Mouse (Mus musculus) kidney, embryonic 14.5 days (tissue): ENCODE measurements around the gene Macrod2. TPM values are rescaled to one million over a fixed set of nuclear protein-coding genes. Genes with fewer than 3 reads are reported as not detected.

Experiments used
- ATAC-seq: fragments of 200-750 bp; cut with Nextera tagmentation; 2 replicates; pipeline ENCODE4 v1.8.0; 2017; ENCODE audit warnings: moderate number of reproducible peaks, mild to moderate bottlenecking, moderate TSS enrichment, moderate library complexity; ENCODE audit not compliant: low FRiP score, low TSS enrichment
- H3K27ac ChIP-seq: fragments of 300-500 bp; sonication (generic); 2 replicates; pipeline ENCODE4 v1.5.1; 2014; ENCODE audit warnings: low read depth, mild to moderate bottlenecking, low read length, moderate library complexity, mixed read lengths
- H3K27me3 ChIP-seq: fragments of 300-500 bp; sonication (generic); 2 replicates; pipeline ENCODE4 v1.6.1; 2014; ENCODE audit warnings: mild to moderate bottlenecking, low read length; ENCODE audit not compliant: control insufficient read depth, insufficient read depth
- H3K36me3 ChIP-seq: fragments of 300-500 bp; sonication (generic); 2 replicates; pipeline ENCODE4 v1.6.1; 2014; ENCODE audit warnings: low read length, mixed read lengths; ENCODE audit not compliant: control insufficient read depth, insufficient read depth
- H3K4me1 ChIP-seq: fragments of 300-500 bp; sonication (generic); 2 replicates; pipeline ENCODE4 v1.6.1; 2014; ENCODE audit warnings: low read length, mixed read lengths; ENCODE audit not compliant: control insufficient read depth, insufficient read depth
- H3K4me2 ChIP-seq: fragments of 300-500 bp; sonication (generic); replicated peaks from 2 replicates; pipeline ENCODE4 v1.6.1; 2014; ENCODE audit warnings: low read depth, mild to moderate bottlenecking, low read length
- H3K4me3 ChIP-seq: fragments of 300-500 bp; sonication (generic); 2 replicates; pipeline ENCODE4 v1.5.1; 2014; ENCODE audit warnings: mild to moderate bottlenecking, low read length
- H3K9ac ChIP-seq: fragments of 300-500 bp; sonication (generic); 2 replicates; pipeline ENCODE4 v1.6.1; 2014; ENCODE audit warnings: low read depth, mild to moderate bottlenecking, low read length, moderate library complexity
- H3K9me3 ChIP-seq: fragments of 300-500 bp; sonication (generic); 2 replicates; pipeline ENCODE4 v1.6.1; 2016; ENCODE audit warnings: low read length; ENCODE audit not compliant: control insufficient read depth
- WGBS: fragments of 180-500 bp; shearing (Covaris S2); extraction: QIAGEN DNeasy Blood & Tissue Kit; methylation state at CpG from one replicate; pipeline ENCODE4 v1.1.7; 2014; 5-methylcytosine and 5-hydroxymethylcytosine counted together
- polyA plus RNA-seq: library from polyadenylated mRNA; unstranded; fragments of >200 nt; fragmentation: Nextera tagmentation; extraction: Ambion mirVana; gene quantifications from 2 replicates; pipeline ENCODE4 v1.2.1, GENCODE M21; 2014

The Macrod2 gene
- polyA plus RNA-seq, 1 experiment from 2014 or later, result 22.2 TPM

- Histone ChIP-seq H3K4me1 (no peaks in the 10 kb centered on the region), H3K36me3 (no peaks in the 10 kb centered on the region), H3K27ac (no peak overlapping the region), H3K9me3 (no peaks in the 10 kb centered on the region), H3K9ac (no peak overlapping the region), H3K4me2 (no peak overlapping the region), H3K4me3 (no peak overlapping the region), H3K27me3 (no peaks in the 10 kb centered on the region)
- WGBS, result 74% methylated on average over 2 of the region's 2 CpGs
- ATAC-seq, result no peak
These were observed 80.7 kb downstream of the Macrod2 start for GRCm38 (mm10) chr2:140475770-140476169.

DNA sequence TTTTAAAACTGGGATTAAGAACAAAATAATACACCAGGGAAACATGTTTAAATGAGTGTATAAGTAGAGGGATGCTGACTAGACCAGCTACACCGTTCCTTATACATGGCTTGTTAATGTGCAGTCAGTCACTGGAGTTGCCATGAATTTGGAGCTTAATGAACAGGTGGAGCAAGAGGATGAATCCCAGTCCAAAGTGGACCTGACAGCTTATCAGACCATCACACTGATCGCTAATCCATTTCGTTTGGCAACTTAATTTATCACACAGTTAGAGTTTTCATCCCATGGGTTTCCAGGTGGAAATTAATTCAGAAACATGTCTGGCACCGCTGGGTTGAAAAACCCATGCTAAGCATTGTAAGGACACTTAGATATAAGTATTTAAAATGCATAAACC is 81.8 kb downstream of the Macrod2 start:
- no peak for ATAC-seq
- WGBS, result 81% methylated on average over 4 of the region's 4 CpGs
- Histone ChIP-seq H3K4me3 (no peak overlapping the region), H3K4me1 (no peaks in the 10 kb centered on the region), H3K36me3 (no peaks in the 10 kb centered on the region), H3K9ac (no peak overlapping the region), H3K27ac (no peak overlapping the region), H3K9me3 (no peaks in the 10 kb centered on the region), H3K4me2 (no peak overlapping the region), H3K27me3 (no peaks in the 10 kb centered on the region)

GRCm38 (mm10) chr2:140482604-140483003 is 87.5 kb downstream of the Macrod2 start:
- Histone ChIP-seq H3K9ac (no peak overlapping the region), H3K27me3 (no peaks in the 10 kb centered on the region), H3K4me1 (no peaks in the 10 kb centered on the region), H3K27ac (no peak overlapping the region), H3K4me2 (no peak overlapping the region), H3K36me3 (no peaks in the 10 kb centered on the region), H3K9me3 (no peaks in the 10 kb centered on the region), H3K4me3 (no peak overlapping the region)
- WGBS, result 79% methylated on average over 2 of the region's 2 CpGs
- no peak for ATAC-seq

- H3K4me3 ChIP-seq, result no peak overlapping the region
- no peak overlapping the region for H3K9ac ChIP-seq
- H3K9me3 ChIP-seq, result no peaks in the 10 kb centered on the region
- no peaks in the 10 kb centered on the region for H3K36me3 ChIP-seq
- H3K27me3 ChIP-seq, result no peaks in the 10 kb centered on the region
- ATAC-seq, result no peak
- H3K4me2 ChIP-seq, result no peak overlapping the region
- H3K27ac ChIP-seq, result no peak overlapping the region
- no peaks in the 10 kb centered on the region for H3K4me1 ChIP-seq
- 81% methylated on average over 3 of the region's 3 CpGs for WGBS
These were observed 102.6 kb downstream of the Macrod2 start for GRCm38 (mm10) chr2:140497688-140498087.

DNA sequence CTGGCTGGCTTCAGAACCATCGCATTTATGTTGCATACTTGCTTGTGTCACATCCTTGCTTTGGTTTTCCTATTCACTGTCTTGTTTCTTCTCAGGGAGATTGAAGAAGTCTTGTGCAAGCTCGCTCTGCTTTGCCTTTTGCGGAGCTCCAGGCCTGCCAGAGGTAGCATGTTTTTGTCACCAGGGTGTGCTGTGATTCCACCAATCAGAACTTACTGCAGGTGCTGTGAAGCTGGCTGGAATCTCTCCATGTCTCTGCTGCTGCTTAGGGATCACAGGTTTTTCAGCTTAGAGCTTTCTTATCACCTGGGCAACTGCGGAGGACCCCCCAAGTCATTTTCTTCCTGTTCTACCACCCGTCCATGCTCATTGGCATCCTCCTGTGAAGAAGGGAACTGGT is 105.8 kb downstream of the Macrod2 start:
- 0 out of 2 replicates have a peak, but pooled peaks have one; percentile 75 for ATAC-seq
- Histone ChIP-seq H3K4me3 (no peak overlapping the region), H3K4me1 (no peaks in the 10 kb centered on the region), H3K9ac (no peak overlapping the region), H3K27ac (no peak overlapping the region), H3K27me3 (no peaks in the 10 kb centered on the region), H3K36me3 (no peaks in the 10 kb centered on the region), H3K9me3 (no peaks in the 10 kb centered on the region), H3K4me2 (no peak overlapping the region)
- WGBS, result 29% methylated on average over 5 of the region's 5 CpGs

GRCm38 (mm10) chr2:140521472-140521871 is 126.4 kb downstream of the Macrod2 start:
- Histone ChIP-seq H3K27ac (no peak overlapping the region), H3K36me3 (no peaks in the 10 kb centered on the region), H3K4me3 (no peak overlapping the region), H3K4me2 (no peak overlapping the region), H3K9me3 (no peaks in the 10 kb centered on the region), H3K4me1 (no peaks in the 10 kb centered on the region), H3K27me3 (no peaks in the 10 kb centered on the region), H3K9ac (no peak overlapping the region)
- 96% methylated on average over 2 of the region's 2 CpGs for WGBS
- no peak for ATAC-seq

DNA sequence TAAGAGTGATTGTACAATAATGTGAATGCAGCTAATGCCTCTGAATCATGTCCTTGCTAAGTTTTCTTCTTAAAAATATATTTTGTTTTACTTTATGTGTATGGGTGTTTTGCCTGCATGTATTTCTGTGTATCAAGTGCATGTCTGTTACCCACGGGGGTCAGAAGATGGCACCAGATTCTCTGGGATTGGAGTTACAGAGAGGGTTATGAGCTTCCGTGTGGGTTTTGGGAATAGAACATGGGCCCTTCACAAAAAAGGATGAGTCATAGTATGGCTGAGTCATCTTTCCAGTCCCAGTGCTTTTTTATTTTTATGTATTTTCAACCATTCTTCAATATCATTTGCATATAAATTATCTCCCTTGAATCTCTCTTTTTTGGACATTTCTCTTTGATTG is 135.1 kb downstream of the Macrod2 start:
- H3K9me3 ChIP-seq, result no peaks in the 10 kb centered on the region
- H3K27me3 ChIP-seq, result no peaks in the 10 kb centered on the region
- ATAC-seq, result no peak
- no peak overlapping the region for H3K9ac ChIP-seq
- 70% methylated on average over 2 of the region's 2 CpGs for WGBS
- no peak overlapping the region for H3K27ac ChIP-seq
- H3K36me3 ChIP-seq, result no peaks in the 10 kb centered on the region
- no peaks in the 10 kb centered on the region for H3K4me1 ChIP-seq
- no peak overlapping the region for H3K4me2 ChIP-seq
- H3K4me3 ChIP-seq, result no peak overlapping the region

DNA sequence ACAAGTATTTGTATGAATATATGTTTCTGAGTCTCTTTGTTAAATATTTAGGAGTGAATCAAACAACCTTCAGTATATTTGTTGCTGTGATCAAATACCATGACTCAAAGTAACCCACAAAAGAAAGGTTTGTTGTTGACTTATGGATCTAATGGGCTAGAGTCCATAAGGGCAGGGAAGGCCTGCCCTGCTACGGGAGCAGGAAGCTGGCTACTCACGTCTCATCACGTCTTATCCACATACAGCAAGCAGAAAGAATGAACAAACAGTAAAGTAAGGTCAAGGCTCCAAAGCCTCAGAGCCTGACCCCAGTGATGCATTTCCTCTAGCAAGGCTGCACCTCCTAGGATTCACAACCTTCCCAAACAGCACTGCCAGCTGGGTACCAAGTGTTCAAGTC is 136.9 kb downstream of the Macrod2 start:
- H3K4me3 ChIP-seq, result no peak overlapping the region
- no peak overlapping the region for H3K9ac ChIP-seq
- WGBS, result 69% methylated on average over 3 of the region's 3 CpGs
- H3K9me3 ChIP-seq, result no peaks in the 10 kb centered on the region
- no peak overlapping the region for H3K27ac ChIP-seq
- no peaks in the 10 kb centered on the region for H3K4me1 ChIP-seq
- H3K36me3 ChIP-seq, result no peaks in the 10 kb centered on the region
- ATAC-seq, result no peak
- no peak overlapping the region for H3K4me2 ChIP-seq
- H3K27me3 ChIP-seq, result no peaks in the 10 kb centered on the region

DNA sequence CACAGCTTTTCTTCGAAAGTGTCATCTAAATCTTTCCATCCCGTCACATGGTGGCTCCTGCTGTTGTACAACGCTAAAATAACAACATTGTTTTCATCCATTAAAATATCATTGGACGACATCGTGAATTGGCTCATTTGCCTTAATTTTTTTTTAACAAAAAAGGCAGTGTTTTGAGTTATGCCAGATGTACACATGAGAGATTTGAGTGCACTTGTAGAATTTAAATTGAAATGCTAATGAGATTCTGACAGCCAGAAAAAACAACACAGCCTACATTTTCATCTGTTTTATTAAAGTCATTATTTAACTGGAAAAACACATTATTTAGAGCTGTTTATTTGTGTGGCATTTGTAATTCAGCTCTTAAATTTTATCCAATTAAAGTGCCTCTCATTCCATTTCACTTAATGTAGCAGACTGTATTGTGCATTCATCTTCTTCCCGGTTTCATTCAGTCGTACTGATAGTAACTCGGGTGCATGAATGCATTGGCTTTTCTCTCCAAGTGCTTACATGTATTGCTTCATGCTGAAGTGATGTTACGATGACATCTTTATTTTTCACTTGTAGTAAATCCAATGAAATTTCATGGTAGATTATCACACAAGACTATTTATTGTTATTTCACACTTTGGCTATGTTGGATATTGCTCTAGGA is 137.9 kb downstream of the Macrod2 start:
- no peak for ATAC-seq
- Histone ChIP-seq H3K4me3 (no peak overlapping the region), H3K36me3 (no peaks in the 10 kb centered on the region), H3K9ac (no peak overlapping the region), H3K27me3 (no peaks in the 10 kb centered on the region), H3K4me2 (no peak overlapping the region), H3K9me3 (no peaks in the 10 kb centered on the region), H3K27ac (no peak overlapping the region), H3K4me1 (no peaks in the 10 kb centered on the region)
- WGBS, result 82% methylated on average over 9 of the region's 9 CpGs
